Mouse (Mus musculus): ENCODE data around the gene Arhgap4. TPM values are rescaled to one million over a fixed set of nuclear protein-coding genes. Genes with fewer than 3 reads are reported as not detected.

The Arhgap4 gene
- total RNA-seq, 1 experiment from 2014 or later: 5.0 TPM

DNA sequence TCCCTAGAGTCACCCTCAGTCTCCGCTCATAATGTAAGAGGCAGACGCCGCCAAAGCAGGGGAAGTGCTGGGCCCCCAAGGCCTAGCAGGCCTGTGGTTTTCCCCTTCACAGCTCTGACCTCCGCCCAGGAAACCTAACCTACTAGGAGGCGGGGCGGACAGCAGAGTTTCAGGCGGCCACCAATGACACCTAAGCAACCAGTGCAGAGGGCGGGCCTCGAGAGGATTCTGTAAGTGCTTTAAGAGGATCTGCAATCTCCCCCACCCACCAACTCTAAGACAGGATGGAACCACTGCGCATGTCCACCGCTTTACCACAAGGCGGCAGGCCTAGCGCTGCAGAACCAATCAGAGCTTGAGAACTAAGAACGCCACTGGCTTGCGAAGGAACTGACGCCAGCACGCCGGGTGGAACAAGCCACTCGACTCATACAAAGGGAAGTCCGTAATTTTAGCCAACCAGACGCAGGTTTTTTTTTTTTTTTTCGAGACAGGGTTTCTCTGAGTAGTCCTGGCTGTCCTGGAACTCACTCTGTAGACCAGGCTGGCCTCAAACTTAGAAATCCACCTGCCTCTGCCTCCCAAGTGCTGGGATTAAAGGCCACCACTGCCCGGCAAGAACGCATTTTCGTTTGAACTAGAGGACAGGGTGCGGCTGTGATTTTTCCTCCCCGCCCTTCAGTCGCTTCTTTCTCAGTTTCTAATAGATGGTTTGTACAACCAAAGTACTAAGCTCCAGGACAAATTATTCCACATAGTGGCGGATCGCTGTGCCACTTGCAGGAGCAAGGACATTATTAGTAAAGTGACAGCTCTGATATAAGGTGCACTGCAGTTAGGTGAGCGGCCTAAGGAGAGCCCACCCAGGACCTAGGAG is 6.6 kb downstream of the Arhgap4 start:
- peak; percentile 91 for DNase-seq

GRCm38 (mm10) chrX:73911588-73911987 is 10.1 kb downstream of the Arhgap4 start:
- peak; percentile 24 for DNase-seq

GRCm38 (mm10) chrX:73911156-73911555 is 10.5 kb downstream of the Arhgap4 start:
- DNase-seq: peak; percentile 47

GRCm38 (mm10) chrX:73910451-73910850 is 11.2 kb downstream of the Arhgap4 start:
- DNase-seq: no peak

- no peak for DNase-seq
Observed at GRCm38 (mm10) chrX:73910049-73910448, 11.6 kb downstream of the Arhgap4 start.

- DNase-seq: no peak
Observed at GRCm38 (mm10) chrX:73897959-73898358, 23.7 kb downstream of the Arhgap4 start.

- DNase-seq: peak; percentile 69
Observed at GRCm38 (mm10) chrX:73895719-73896118, 26.0 kb downstream of the Arhgap4 start, which contains the start of gene L1cam. Gene L1cam, minus strand, starts transcription at chrX:73896105.

DNA sequence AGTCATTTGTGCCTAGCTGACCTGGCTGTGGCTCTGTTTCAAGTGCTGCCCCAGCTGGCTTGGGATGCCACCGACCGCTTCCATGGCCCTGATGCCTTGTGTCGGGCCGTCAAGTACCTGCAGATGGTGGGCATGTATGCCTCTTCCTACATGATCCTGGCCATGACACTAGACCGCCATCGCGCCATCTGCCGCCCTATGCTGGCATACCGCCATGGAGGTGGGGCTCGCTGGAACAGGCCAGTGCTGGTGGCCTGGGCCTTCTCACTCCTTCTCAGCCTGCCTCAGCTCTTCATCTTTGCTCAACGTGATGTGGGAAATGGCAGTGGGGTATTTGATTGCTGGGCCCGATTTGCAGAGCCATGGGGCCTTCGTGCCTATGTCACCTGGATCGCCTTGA is 28.8 kb downstream of the Arhgap4 start:
- no peak for DNase-seq

- DNase-seq: no peak
Observed at GRCm38 (mm10) chrX:73891551-73892152, 30.0 kb downstream of the Arhgap4 start, which contains the start of gene Avpr2. Gene Avpr2, plus strand, starts transcription at chrX:73892102.

- DNase-seq: no peak
Observed at GRCm38 (mm10) chrX:73881463-73881862, 40.2 kb downstream of the Arhgap4 start.

DNA sequence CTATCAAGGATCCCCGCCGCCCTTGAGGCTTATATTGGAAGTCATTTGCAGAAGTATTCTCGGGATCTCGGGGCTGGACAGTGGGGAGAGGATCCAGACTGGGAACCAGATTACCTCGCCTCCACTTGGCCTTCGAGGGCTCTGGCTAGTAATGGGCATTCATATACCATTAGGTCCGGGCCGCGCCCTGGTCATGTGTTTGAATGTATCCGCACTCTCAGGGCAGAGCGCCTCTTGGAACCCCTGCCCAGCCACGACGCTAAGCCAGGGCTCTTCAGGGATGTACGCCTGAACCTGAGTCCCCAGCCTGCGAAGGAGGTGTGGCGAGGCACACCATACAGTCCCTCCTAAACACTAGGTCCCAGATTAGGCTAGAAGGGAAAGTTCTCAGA is 40.6 kb downstream of the Arhgap4 start:
- DNase-seq: no peak

GRCm38 (mm10) chrX:73880194-73881035 is 41.3 kb downstream of the Arhgap4 start:
- DNase-seq: peak; percentile 55

- DNase-seq: no peak
Observed at GRCm38 (mm10) chrX:73877014-73877413, 44.7 kb downstream of the Arhgap4 start.

DNA sequence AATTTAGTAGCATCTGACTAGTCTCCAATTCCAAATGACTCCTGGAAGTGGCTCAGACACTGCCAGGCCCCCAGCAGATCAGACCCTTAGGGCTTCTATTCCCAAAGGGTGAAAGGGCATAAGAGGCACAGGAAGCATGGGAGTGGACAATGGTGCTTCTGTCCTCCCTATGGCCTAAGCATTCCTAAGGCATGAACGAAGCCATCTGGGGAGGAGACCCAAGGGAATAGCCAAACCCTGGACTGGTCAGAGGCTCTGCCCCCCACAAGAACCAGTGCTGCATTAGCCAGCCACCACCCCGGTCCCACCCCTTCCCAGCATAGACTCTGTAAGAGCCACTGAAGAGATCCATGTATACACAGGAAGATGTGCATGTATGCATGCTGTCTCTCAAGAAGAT is 45.8 kb downstream of the Arhgap4 start:
- no peak for DNase-seq

GRCm38 (mm10) chrX:73871956-73872355 is 49.7 kb downstream of the Arhgap4 start:
- DNase-seq: no peak

DNA sequence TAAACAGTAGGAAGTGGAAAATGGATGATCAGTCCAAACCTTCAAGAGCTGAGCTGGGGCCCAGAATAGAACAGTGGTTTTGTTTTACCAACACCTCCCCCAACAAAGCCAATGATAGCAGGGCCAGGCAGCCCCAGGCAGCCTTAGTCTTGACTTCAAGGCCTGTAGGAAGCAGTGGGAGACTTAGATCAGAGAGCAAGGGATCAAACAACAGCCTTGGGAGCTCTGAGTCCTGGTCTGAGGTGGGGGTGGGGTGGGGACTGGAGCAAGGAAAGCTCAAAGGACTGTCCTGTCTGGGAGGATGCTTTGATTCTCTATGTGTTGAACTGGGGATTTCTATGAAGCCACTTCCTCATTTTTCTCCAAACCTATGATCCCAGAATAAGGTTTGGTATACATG is 50.2 kb downstream of the Arhgap4 start:
- no peak for DNase-seq

DNA sequence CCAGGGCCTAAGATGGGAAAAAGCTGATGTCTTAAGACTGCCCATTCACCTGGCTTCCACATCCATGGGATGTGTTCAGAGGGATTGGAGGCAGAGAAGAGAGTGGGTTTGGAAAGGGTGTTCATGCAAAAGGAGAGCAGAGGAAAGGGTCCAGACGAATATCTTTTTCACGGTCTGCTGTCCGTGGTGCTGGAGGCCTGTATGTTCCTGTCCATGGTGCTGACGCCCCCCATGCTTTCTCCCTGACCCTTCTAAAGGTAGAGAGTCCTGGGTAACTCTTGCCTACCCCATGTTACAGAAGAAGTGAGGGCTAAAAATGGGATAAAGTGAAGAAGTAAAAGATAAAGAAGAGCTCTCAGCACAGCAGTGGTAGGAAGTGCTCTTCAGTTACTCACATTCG is 52.3 kb downstream of the Arhgap4 start:
- DNase-seq: peak; percentile 29

DNA sequence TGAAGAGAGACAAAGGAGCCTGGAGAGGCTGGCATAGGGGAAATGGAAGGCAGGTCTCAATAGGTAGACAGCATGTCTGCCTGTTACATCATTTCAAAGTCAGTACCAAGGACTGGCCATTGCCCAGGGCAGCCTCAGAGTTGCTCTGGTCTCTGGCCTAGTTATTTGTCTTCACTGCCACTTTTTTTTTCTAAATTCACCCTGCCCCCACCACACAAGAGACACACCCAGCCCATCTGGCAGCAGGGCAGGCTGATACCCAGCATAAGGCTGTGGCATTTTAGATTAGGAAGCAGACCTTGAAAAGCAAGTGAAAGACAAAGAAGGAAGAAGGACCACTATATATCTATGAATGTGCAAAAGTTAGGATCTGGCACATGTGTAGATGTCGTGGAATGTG is 53.8 kb downstream of the Arhgap4 start:
- DNase-seq: no peak

DNA sequence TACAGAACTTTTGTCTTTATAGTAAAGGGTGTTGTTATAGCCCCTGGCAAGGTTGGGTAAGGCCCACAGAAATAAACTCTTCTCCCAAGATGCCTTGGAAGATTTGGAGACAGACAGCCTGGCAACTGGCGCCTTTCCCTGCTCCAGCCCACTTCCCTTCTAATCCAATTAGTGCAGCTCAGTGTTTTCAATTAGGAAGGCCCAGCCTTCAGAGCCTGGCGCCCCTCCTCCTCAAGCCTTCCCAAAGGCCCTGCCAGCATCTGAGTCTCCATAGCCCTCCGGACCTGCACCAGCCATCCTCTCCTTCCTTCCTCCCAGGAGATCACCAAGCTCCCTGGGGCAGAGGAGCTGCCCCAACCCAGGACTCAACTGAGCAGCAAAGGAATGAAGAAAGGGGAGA is 54.4 kb downstream of the Arhgap4 start:
- no peak for DNase-seq

GRCm38 (mm10) chrX:73864692-73865091 is 57.0 kb downstream of the Arhgap4 start:
- no peak for DNase-seq

DNA sequence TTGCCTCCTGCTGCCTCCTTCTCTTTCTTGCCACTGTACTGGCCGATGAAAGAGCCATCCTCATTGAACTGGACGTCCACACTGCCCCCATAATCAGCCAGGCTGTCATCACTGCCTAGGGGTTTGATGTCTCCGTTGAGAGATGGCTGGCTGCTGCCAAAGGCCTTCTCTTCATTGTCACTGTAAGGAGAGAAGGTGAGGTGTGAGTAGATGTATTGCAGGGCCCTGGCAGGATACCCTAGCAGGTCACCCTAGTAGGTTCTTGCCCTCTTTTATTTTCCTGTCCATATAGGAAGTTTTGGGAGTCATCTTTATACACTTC is 66.6 kb downstream of the Arhgap4 start:
- DNase-seq: no peak

DNA sequence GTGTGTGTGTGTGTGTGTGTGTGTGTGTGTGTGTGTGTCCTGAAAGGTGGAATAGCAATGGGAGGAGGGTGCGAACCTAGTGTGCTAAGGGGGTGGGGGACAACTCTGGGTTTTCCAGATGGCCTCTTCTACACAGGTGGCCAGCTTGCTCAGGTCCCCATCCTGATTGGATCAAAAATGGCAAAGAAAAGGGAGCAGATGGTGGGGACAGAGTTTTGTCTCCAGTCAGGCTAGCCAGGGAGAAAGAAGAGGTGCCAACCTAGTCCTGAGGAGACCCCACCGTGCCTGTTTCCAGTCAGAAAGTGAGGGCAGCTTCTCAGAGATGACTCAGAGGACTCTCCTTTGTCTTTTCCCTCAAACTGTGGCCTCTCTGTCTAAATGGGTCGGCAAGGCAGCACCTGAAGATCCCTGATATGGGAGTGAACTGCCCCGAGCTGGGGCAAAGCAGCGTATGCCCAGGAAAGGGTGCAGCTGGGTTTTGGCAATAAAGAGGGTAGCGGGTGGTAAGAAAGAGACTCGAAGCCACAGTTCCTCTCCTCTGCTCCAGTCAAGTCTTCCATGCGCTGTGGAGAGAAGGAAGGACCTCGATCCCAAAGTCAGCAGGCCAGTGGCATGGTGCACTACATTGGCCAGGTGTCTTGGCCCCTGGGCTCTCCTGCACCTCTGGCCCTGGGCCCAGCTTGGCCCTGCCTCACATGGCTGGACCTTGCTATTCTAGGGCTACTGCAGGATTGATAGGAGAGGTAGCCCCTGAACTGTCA is 67.2 kb downstream of the Arhgap4 start:
- DNase-seq: no peak

All from adrenal gland, postnatal 14 days (tissue).